Mouse (Mus musculus): ENCODE data around the gene Gm21921.
"Not testable (repeated sequence)": the region's sequence is repeated elsewhere in the genome, so short reads cannot be mapped to it uniquely, and the experiment has no call there.

Gene Gm21921

DNA sequence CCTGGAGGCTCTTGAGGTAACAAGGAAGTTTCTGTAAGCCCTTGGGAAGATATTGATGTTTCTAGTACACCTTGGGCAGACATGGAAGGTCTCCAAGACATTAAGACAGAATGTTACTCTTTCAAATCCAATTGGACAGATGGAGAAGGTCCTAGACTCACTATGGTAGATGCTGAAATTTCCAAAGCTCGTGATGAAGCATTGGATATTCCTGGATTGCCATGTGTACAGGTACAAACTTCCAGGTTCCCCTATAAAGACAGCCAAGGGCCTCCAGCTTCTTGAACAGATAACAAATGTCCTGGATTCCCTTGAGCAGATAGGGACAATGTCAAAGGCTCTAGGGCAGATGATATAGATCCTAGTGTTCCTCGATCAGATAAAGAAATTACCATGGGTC, at the start of gene Gm21921:
Gm21921 (minus strand) TSS at position 101 of the 400 bp plus-strand sequence.
- DNase-seq (ENCODE audit: extremely low read depth, low read depth) = not testable (repeated sequence)
